Mouse (Mus musculus): ENCODE results near the gene Cxcr3. TPM values are rescaled to one million over a fixed set of nuclear protein-coding genes. Genes with fewer than 3 reads are reported as not detected.

Cxcr3 gene
- 1 to 10 TPM in 1 of 2 experiments, under 1 TPM in 1; 0.53 to 2.5 TPM for total RNA-seq (2023)

GRCm38 (mm10) chrX:101733828-101734319, at the start of gene Cxcr3:
Cxcr3 (minus strand) TSS chrX:101734269.

Other genes with a start within 250 kb of the Cxcr3 start
- 10 to 100 TPM; 51.2 to 59.2 TPM for gene Taf1, start 201.5 kb downstream of the Cxcr3 start, total RNA-seq (2023)
- 100 to 1,000 TPM; 254 to 283 TPM for gene Ogt, start 94.2 kb downstream of the Cxcr3 start, total RNA-seq (2023)
- gene Gm4779, start 60.2 kb upstream of the Cxcr3 start, total RNA-seq (2023), result not detected
- not detected for gene 8030474K03Rik, start 60.4 kb upstream of the Cxcr3 start, total RNA-seq (2023)
- gene Nhsl2, start 115.1 kb upstream of the Cxcr3 start, total RNA-seq (2023), result 1 to 10 TPM in 1 of 2 experiments, under 1 TPM in 1; 0.32 to 1.1 TPM